Comparison of ENCODE assay signal across 8 mouse cellular contexts in the genomic region with DNA sequence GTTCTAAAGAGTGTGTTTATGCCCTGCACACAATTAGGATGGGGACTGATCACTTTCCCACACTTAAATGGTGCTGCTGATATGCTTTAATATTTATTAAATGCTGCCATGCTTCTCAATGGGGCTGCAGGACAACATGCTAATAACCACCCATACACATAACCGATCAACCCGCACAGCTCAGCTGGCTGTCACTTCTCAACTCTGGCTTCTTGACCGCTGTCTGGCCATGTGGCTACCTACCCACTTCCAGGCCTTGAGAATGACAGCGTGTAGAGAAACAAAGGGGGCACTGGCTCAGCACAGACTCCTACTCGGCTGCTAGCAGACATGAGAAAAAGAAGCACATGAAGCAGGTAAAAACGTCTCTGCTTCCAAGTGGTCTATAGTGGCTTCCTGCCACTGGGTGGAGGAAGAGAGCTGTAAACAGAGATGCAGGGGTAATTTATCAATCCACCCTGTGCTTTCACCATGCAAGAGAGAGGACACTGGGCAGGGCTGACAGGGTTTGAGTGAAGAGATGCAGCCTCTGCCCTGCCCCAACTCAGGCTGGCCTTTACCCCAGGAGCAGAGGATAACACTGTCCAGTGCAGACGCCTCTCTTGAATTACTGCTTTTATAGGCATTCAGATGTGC.
A peak's percentile ranks its signal among the peaks of the same experiment; 100 is the strongest.
DNase-seq lines count a peak whose midpoint lies in the region; ATAC-seq lines count a peak whose summit lies in the region.

No protein-coding gene starts in this region.

- H3K27ac ChIP-seq in forebrain, embryonic 13.5 days: no peak overlapping the region
- H3K27ac ChIP-seq in hindbrain, embryonic 16.5 days (ENCODE audit: low read depth, low read length): no peak overlapping the region
- no peak overlapping the region for H3K27ac ChIP-seq in midbrain, embryonic 13.5 days

- no peaks in the 10 kb centered on the region for H3K36me3 ChIP-seq in forebrain, embryonic 13.5 days (ENCODE audit: poor library complexity, severe bottlenecking)
- H3K36me3 ChIP-seq in hindbrain, embryonic 16.5 days (ENCODE audit: control insufficient read depth, insufficient read depth, low read length): no peaks in the 10 kb centered on the region
- no peaks in the 10 kb centered on the region for H3K36me3 ChIP-seq in midbrain, embryonic 13.5 days

- no peak overlapping the region for H3K4me2 ChIP-seq in forebrain, embryonic 13.5 days
- H3K4me2 ChIP-seq in hindbrain, embryonic 16.5 days (ENCODE audit: low read length): no peak overlapping the region
- H3K4me2 ChIP-seq in midbrain, embryonic 13.5 days (replicated peaks): no peak overlapping the region

- peak; percentile 80 for ATAC-seq in forebrain, embryonic 13.5 days
- peak; percentile 85 for ATAC-seq in hindbrain, embryonic 16.5 days
- ATAC-seq in midbrain, embryonic 13.5 days: peak; percentile 89

- no peaks in the 10 kb centered on the region for H3K27me3 ChIP-seq in forebrain, embryonic 13.5 days
- 0 out of 2 replicates have a peak, but pooled peaks cover 2% of the 10 kb centered on the region for H3K27me3 ChIP-seq in hindbrain, embryonic 16.5 days (replicated peaks; ENCODE audit: control insufficient read depth, insufficient read depth, low read length)
- H3K27me3 ChIP-seq in midbrain, embryonic 13.5 days: no peaks in the 10 kb centered on the region

- H3K4me1 ChIP-seq in forebrain, embryonic 13.5 days: 0 out of 2 replicates have a peak, but pooled peaks cover 2% of the 10 kb centered on the region
- H3K4me1 ChIP-seq in hindbrain, embryonic 16.5 days (ENCODE audit: control insufficient read depth, insufficient read depth, low read depth, low read length): peaks cover 7% of the 10 kb centered on the region; the same call in 1 of the 2 replicates
- peaks cover 9% of the 10 kb centered on the region for H3K4me1 ChIP-seq in midbrain, embryonic 13.5 days (replicated peaks)

- DNase-seq in adrenal gland, adult (ENCODE audit: inconsistent age in 2 of 2, low spot score in 1 of 2): peak; percentile 27 to 78
- DNase-seq in adrenal gland, postnatal 4 days (ENCODE audit: low spot score in 2 of 2): no peak
- DNase-seq in adrenal gland, postnatal 10 days: peak; percentile 52
- DNase-seq in layer of hippocampus, postnatal 14 days (ENCODE audit: low spot score in 2 of 2): peak; percentile 67 to 79
- peak; percentile 41 for DNase-seq in telencephalon, adult 2 months (ENCODE audit: low read depth, low spot score)

- H3K9me3 ChIP-seq in forebrain, embryonic 13.5 days (replicated peaks): no peaks in the 10 kb centered on the region
- no peaks in the 10 kb centered on the region for H3K9me3 ChIP-seq in hindbrain, embryonic 16.5 days (ENCODE audit: control insufficient read depth, low read length)
- H3K9me3 ChIP-seq in midbrain, embryonic 13.5 days: no peaks in the 10 kb centered on the region

- H3K4me3 ChIP-seq in forebrain, embryonic 13.5 days: no peak overlapping the region
- no peak overlapping the region for H3K4me3 ChIP-seq in hindbrain, embryonic 16.5 days (ENCODE audit: low read length)
- H3K4me3 ChIP-seq in midbrain, embryonic 13.5 days (replicated peaks): no peak overlapping the region

- no peak overlapping the region for H3K9ac ChIP-seq in forebrain, embryonic 13.5 days
- no peak overlapping the region for H3K9ac ChIP-seq in hindbrain, embryonic 16.5 days (ENCODE audit: low read depth, low read length)
- no peak overlapping the region for H3K9ac ChIP-seq in midbrain, embryonic 13.5 days (replicated peaks)

- 58% methylated on average over 7 of the region's 7 CpGs for WGBS in forebrain, embryonic 13.5 days
- 51% methylated on average over 7 of the region's 7 CpGs for WGBS in hindbrain, embryonic 16.5 days
- WGBS in midbrain, embryonic 13.5 days: 57% methylated on average over 7 of the region's 7 CpGs

Comparison
In these comparisons a context has a peak if more than half of its experiments do, and no peak if none do; other contexts are left out.
1. DNase-seq: peak in adrenal gland, adult (2 of 2), adrenal gland, postnatal 10 days (single experiment), layer of hippocampus, postnatal 14 days (2 of 2) and telencephalon, adult 2 months (single experiment); none in adrenal gland, postnatal 4 days (0 of 2).
2. Peak in every context shown above with its lines, with median percentiles within 50 percentile points of each other: ATAC-seq.